Mouse (Mus musculus) ES-Bruce4 (cell line): ENCODE measurements around the gene Nos1ap.

Source experiments
- CTCF ChIP-seq: IDR thresholded peaks from one replicate; pipeline ENCODE4 v1.8.1; 2011; ENCODE audit warnings: low read depth, low read length
- POLR2A ChIP-seq: IDR thresholded peaks from one replicate; pipeline ENCODE4 v1.8.1; 2011; ENCODE audit warnings: low read length; ENCODE audit not compliant: insufficient read depth

DNA sequence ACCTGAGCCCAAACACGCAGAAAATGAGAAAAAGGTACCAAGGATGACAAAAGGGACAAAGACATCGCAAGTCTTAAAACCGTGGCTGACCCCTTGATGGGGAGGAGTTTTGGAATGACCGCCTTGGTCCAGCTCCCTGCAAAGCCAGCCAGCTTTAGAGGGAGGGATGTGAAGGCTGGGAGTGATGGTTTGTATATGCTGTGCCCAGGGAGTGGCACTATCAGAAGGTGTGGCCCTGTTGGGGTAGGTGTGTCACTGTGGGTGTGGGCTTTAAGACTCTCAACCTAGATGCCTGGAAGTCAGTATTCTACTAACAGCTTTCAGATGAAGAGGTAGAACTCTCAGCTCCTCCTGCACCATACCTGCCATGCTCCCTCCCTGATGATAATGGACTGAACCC is 10.6 kb downstream of the Nos1ap start:
- TF ChIP-seq CTCF (no peak), POLR2A (no peak)
